Mouse (Mus musculus): ENCODE data around the gene Cdk5r2.

- no peak for TF ChIP-seq CTCF (IDR thresholded peaks at IDR 0.05; ENCODE audit: insufficient read depth, low read depth, low read length)
- TF ChIP-seq POLR2A (IDR thresholded peaks at IDR 0.05; ENCODE audit: insufficient read depth, low read depth, low read length), result no peak
Observed at GRCm38 (mm10) chr1:74805340-74805835, 49.3 kb upstream of the Cdk5r2 start.

All from olfactory bulb, adult 2 months (tissue).